Mouse (Mus musculus): ENCODE results near the gene Grtp1. TPM values are rescaled to one million over a fixed set of nuclear protein-coding genes. Genes with fewer than 3 reads are reported as not detected.
A peak's percentile ranks its signal among the peaks of the same experiment; 100 is the strongest.

The Grtp1 gene
- total and polyA plus RNA-seq, 2 experiments from 2014 or later, result 7.9 to 19.9 TPM

DNA sequence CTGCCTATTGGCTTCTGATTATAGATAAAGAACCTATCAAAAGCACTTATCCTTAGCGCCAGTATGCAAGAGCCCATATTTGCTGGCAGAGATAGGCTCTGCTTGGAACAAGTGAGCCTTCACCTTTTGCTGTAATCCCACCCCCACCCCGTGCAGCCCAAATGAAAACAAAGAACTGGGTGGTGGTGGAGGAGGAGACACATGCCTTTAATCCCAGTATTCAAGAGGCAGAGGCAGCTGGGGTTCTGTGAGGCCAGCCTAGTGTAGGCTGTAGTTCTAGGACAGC, 18.8 kb downstream of the Grtp1 start:
- TF ChIP-seq CTCF (IDR thresholded peaks at IDR 0.05), result no peak
- WGBS, result 40% methylated on average over 2 of the region's 2 CpGs
- H3K9ac ChIP-seq (replicated peaks; ENCODE audit: low read length, poor library complexity, severe bottlenecking), result no peak overlapping the region
- no peaks in the 10 kb centered on the region for H3K4me1 ChIP-seq (ENCODE audit: insufficient read depth, low read length)
- no peak overlapping the region for H3K27ac ChIP-seq (ENCODE audit: low read depth, low read length)
- no peak overlapping the region for H3K4me3 ChIP-seq (ENCODE audit: low read depth, low read length)
- H3K4me2 ChIP-seq (ENCODE audit: low read depth, low read length, poor library complexity, severe bottlenecking), result no peak overlapping the region
- ATAC-seq (ENCODE audit: low FRiP score) (no peak), DNase-seq (ENCODE audit: low spot score) (no peak)
- no peaks in the 10 kb centered on the region for H3K9me3 ChIP-seq (ENCODE audit: low read length)
- peaks cover 11% of the 10 kb centered on the region for H3K36me3 ChIP-seq (ENCODE audit: insufficient read depth, low read length)
- no peaks in the 10 kb centered on the region for H3K27me3 ChIP-seq (ENCODE audit: insufficient read depth, low read length)

- Histone ChIP-seq H3K27me3 (ENCODE audit: insufficient read depth, low read length) (no peaks in the 10 kb centered on the region), H3K4me2 (ENCODE audit: low read depth, low read length, poor library complexity, severe bottlenecking) (no peak overlapping the region), H3K36me3 (ENCODE audit: insufficient read depth, low read length) (peaks cover 16% of the 10 kb centered on the region), H3K9me3 (ENCODE audit: low read length) (no peaks in the 10 kb centered on the region), H3K27ac (ENCODE audit: low read depth, low read length) (no peak overlapping the region), H3K4me3 (ENCODE audit: low read depth, low read length) (no peak overlapping the region), H3K4me1 (ENCODE audit: insufficient read depth, low read length) (no peaks in the 10 kb centered on the region), H3K9ac (replicated peaks; ENCODE audit: low read length, poor library complexity, severe bottlenecking) (no peak overlapping the region)
- ATAC-seq (ENCODE audit: low FRiP score) (no peak), DNase-seq (ENCODE audit: low spot score) (no peak)
- TF ChIP-seq CTCF (IDR thresholded peaks at IDR 0.05), result no peak
- 85% methylated on average over 18 of the region's 18 CpGs for WGBS
Measured at GRCm38 (mm10) chr8:13180911-13181690, 19.3 kb downstream of the Grtp1 start.

GRCm38 (mm10) chr8:13180408-13180807, 20.0 kb downstream of the Grtp1 start:
- H3K27ac ChIP-seq (ENCODE audit: low read depth, low read length), result no peak overlapping the region
- no peak overlapping the region for H3K9ac ChIP-seq (replicated peaks; ENCODE audit: low read length, poor library complexity, severe bottlenecking)
- H3K4me2 ChIP-seq (ENCODE audit: low read depth, low read length, poor library complexity, severe bottlenecking), result no peak overlapping the region
- H3K4me1 ChIP-seq (ENCODE audit: insufficient read depth, low read length), result no peaks in the 10 kb centered on the region
- H3K27me3 ChIP-seq (ENCODE audit: insufficient read depth, low read length), result no peaks in the 10 kb centered on the region
- no peaks in the 10 kb centered on the region for H3K9me3 ChIP-seq (ENCODE audit: low read length)
- no peak overlapping the region for H3K4me3 ChIP-seq (ENCODE audit: low read depth, low read length)
- H3K36me3 ChIP-seq (ENCODE audit: insufficient read depth, low read length), result peaks cover 23% of the 10 kb centered on the region
- no peak for DNase-seq (ENCODE audit: low spot score)
- ATAC-seq (ENCODE audit: low FRiP score), result no peak
- WGBS, result 79% methylated on average over 9 of the region's 9 CpGs
- no peak for TF ChIP-seq CTCF (IDR thresholded peaks at IDR 0.05)

DNA sequence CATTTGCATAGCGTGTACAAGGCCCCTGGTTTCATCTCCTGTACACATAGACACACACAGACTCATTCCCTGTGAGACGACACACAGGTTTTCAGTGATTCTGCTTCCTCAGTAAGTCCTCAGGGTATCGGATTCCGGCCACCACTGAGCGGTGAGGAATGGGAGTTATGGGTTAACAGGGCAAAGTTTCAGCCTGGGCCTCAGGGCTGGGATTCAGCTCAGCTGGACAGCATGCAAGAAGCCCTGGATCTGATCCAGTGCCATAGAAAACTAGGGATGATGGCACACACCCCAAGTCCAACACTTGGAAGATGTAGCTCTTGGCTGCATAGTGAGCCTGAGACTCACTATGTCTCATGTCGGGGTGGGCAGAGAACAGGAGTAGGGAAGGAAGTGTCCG, 20.5 kb downstream of the Grtp1 start:
- H3K4me2 ChIP-seq (ENCODE audit: low read depth, low read length, poor library complexity, severe bottlenecking), result no peak overlapping the region
- no peak overlapping the region for H3K9ac ChIP-seq (replicated peaks; ENCODE audit: low read length, poor library complexity, severe bottlenecking)
- TF ChIP-seq CTCF (IDR thresholded peaks at IDR 0.05), result no peak
- no peak overlapping the region for H3K27ac ChIP-seq (ENCODE audit: low read depth, low read length)
- no peak overlapping the region for H3K4me3 ChIP-seq (ENCODE audit: low read depth, low read length)
- DNase-seq (ENCODE audit: low spot score) (peak; percentile 43), ATAC-seq (ENCODE audit: low FRiP score) (no peak)
- 72% methylated on average over 7 of the region's 7 CpGs for WGBS
- peaks cover 26% of the 10 kb centered on the region for H3K36me3 ChIP-seq (ENCODE audit: insufficient read depth, low read length)
- H3K27me3 ChIP-seq (ENCODE audit: insufficient read depth, low read length), result no peaks in the 10 kb centered on the region
- no peaks in the 10 kb centered on the region for H3K4me1 ChIP-seq (ENCODE audit: insufficient read depth, low read length)
- no peaks in the 10 kb centered on the region for H3K9me3 ChIP-seq (ENCODE audit: low read length)

DNA sequence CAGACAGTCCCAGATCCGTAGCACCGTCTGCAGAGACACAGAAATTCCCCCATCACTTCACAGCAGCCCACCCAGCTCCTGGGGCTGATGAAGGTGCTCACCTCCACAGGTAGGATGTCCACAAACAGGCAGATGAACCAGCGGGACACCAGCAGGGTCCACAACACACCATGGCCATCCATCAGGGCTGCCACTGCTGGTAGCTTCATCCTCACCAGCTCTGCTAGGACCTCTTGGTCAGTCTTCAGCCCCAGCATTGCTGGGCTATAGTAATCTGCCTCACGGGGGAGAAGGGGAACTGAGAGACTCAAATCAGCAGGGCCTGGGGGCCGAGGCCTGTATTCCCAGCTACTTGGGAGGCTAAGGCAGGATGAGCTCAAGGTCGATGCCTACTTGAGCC, 20.9 kb downstream of the Grtp1 start:
- no peak for TF ChIP-seq CTCF (IDR thresholded peaks at IDR 0.05)
- Histone ChIP-seq H3K9me3 (ENCODE audit: low read length) (no peaks in the 10 kb centered on the region), H3K27me3 (ENCODE audit: insufficient read depth, low read length) (no peaks in the 10 kb centered on the region), H3K9ac (replicated peaks; ENCODE audit: low read length, poor library complexity, severe bottlenecking) (0 out of 2 replicates have a peak overlapping the region, but pooled peaks have one; percentile 19), H3K27ac (ENCODE audit: low read depth, low read length) (no peak overlapping the region), H3K4me2 (ENCODE audit: low read depth, low read length, poor library complexity, severe bottlenecking) (no peak overlapping the region), H3K36me3 (ENCODE audit: insufficient read depth, low read length) (peaks cover 29% of the 10 kb centered on the region), H3K4me3 (ENCODE audit: low read depth, low read length) (no peak overlapping the region), H3K4me1 (ENCODE audit: insufficient read depth, low read length) (no peaks in the 10 kb centered on the region)
- WGBS, result 72% methylated on average over 6 of the region's 6 CpGs
- ATAC-seq (ENCODE audit: low FRiP score) (no peak), DNase-seq (ENCODE audit: low spot score) (no peak)

GRCm38 (mm10) chr8:13178137-13178536, 22.3 kb downstream of the Grtp1 start:
- Histone ChIP-seq H3K9me3 (ENCODE audit: low read length) (no peaks in the 10 kb centered on the region), H3K27ac (ENCODE audit: low read depth, low read length) (no peak overlapping the region), H3K36me3 (ENCODE audit: insufficient read depth, low read length) (peaks cover 42% of the 10 kb centered on the region), H3K4me2 (ENCODE audit: low read depth, low read length, poor library complexity, severe bottlenecking) (no peak overlapping the region), H3K27me3 (ENCODE audit: insufficient read depth, low read length) (no peaks in the 10 kb centered on the region), H3K4me3 (ENCODE audit: low read depth, low read length) (no peak overlapping the region), H3K9ac (replicated peaks; ENCODE audit: low read length, poor library complexity, severe bottlenecking) (no peak overlapping the region), H3K4me1 (ENCODE audit: insufficient read depth, low read length) (no peaks in the 10 kb centered on the region)
- no peak for TF ChIP-seq CTCF (IDR thresholded peaks at IDR 0.05)
- DNase-seq (ENCODE audit: low spot score), result no peak
- WGBS, result 94% methylated on average over 5 of the region's 5 CpGs
- no peak for ATAC-seq (ENCODE audit: low FRiP score)
